Mouse (Mus musculus) mouse trophoblast stem cell (cell line): ENCODE results near the gene Tecpr1.

Source experiments
- in situ Hi-C, 2 experiments: fragments of 300-500 bp; cut with MseI, MboI; formaldehyde crosslinking; loops; 2 replicates in 1 of 2; 3 replicates in 1 of 2; pipeline ENCODE4 v1.15.1; 2025

The Tecpr1 gene

GRCm38 (mm10) chr5:144181249-144181648, 42.2 kb downstream of the Tecpr1 start:
- in situ Hi-C loops = no loop called here

DNA sequence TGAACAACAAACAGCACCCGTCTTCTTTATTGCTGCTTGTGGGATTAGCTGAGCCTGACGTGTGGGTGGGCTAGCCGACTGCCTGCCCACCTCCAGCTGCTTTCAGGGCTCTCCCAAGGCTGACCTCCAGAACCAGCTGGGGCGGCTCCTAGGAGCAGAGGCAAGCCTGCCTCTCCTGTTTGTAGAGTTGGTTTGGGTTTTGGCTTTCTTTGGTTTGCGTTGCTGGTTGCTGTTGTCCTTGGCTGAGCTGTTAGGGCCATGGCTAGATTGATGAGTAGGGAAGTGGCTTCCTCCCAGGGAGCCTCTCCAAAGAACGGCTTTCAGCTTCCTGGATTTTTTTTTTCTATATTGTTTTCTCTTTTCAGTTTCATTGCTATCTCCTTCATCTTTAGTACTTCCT, 45.2 kb downstream of the Tecpr1 start:
- in situ Hi-C loops = no loop called here

DNA sequence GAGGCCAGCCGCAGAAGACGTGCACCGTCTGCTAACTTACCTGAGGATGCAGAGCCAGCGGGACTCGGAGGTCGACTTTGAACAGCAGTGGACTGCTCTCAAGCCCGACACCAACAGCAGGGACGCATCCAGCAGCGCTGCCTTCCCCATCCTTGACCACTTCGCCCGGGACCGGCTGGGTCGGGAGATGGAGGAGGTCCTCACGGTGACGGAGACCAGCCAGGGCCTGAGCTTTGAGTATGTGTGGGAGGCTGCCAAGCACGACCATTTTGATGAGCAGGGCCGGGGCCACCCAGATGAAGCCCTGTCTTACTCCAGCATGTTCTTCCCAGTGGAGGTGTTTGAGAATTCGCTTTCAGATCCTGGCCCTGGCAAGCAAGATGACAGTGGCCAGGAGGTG, 49.8 kb downstream of the Tecpr1 start:
- in situ Hi-C loops = loop anchor here in 1 of 2 experiments (25.0 kb wide), 1 partner anchor 136 kb away; the partner anchor contains the start of gene Ocm

- in situ Hi-C loops = loop anchor here in 1 of 2 experiments (25.0 kb wide), 1 partner anchor 132 kb away; the partner anchor contains the start of gene Ocm
These were observed 54.0 kb downstream of the Tecpr1 start for GRCm38 (mm10) chr5:144169275-144169975.

- in situ Hi-C loops = loop anchor here in 1 of 2 experiments (25.0 kb wide), 1 partner anchor 128 kb away; the partner anchor contains the start of gene Ocm
These were observed 57.7 kb downstream of the Tecpr1 start for GRCm38 (mm10) chr5:144165756-144166155.

- in situ Hi-C loops = loop anchor here in 1 of 2 experiments (25.0 kb wide), 1 partner anchor 126 kb away; the partner anchor contains the start of gene Ocm
These were observed 60.5 kb downstream of the Tecpr1 start for GRCm38 (mm10) chr5:144162813-144163517.

- in situ Hi-C loops = loop anchor here in 1 of 2 experiments (25.0 kb wide), 1 partner anchor 125 kb away; the partner anchor contains the start of gene Ocm
These were observed 61.2 kb downstream of the Tecpr1 start for GRCm38 (mm10) chr5:144162080-144162812.

DNA sequence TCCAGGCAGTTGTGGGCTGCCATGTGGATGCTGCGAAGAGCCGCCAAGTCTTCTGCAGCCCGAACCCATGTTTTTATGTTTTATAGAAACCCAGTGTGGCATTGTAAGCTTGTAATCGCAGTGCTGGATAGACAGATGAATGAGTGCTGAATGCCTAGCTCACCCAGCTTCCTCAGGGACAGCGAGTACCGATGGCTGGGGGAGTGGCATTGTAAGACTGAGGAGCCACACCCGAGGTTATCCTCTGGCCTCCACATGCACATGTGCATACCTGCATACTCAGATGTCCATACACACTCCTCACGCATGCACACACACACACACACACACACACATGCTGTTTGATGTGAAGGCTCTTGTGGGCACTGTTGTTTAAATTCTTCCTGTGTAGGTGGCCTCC, 64.3 kb downstream of the Tecpr1 start:
- in situ Hi-C loops = loop anchor here (10.0 to 25.0 kb wide), 2 partner anchors 114 to 122 kb away; partner anchors contain the start of gene Ocm (in 1 of the 2)

DNA sequence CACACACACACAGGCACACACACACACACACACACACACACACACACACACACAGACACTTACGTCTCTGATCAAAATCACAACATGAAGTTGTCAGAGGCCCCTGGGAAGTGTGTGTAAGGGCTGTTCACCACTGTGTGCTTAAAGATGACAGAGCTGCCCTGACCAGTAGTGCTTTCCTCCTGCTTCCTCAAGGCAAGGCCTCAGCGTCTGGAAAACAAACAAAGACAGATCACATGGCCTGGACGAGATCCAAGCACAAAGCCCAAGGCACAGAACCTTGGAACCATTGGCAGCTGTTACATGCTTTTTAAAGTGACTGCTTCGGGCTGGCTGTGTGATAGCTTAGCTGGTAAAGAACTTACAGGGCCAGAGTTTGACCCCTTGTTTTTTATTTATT, 64.8 kb downstream of the Tecpr1 start:
- in situ Hi-C loops = loop anchor here (10.0 to 25.0 kb wide), 2 partner anchors 114 to 121 kb away; partner anchors contain the start of gene Ocm (in 1 of the 2)

DNA sequence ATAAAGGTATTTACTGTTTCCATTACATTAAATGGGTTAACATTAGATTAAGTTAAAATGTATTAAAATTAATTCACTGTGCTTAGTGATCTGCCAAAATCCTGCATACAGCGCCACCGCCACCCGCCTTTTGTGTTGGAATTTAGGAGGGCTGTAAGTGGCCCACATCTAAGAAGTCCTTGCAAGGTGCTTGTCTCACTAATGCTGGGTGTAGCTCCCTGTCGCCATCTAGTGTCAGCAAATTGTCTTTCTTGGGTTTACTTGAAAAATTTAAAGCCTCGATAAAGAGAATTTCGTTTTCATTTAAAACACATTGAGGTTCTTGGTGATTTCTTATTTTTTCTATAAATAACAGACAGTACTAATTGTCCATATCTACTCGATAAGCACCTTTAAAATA, 68.9 kb downstream of the Tecpr1 start:
- in situ Hi-C loops = loop anchor here (10.0 to 25.0 kb wide), 2 partner anchors 110 to 117 kb away; partner anchors contain the start of gene Ocm (in 1 of the 2)

DNA sequence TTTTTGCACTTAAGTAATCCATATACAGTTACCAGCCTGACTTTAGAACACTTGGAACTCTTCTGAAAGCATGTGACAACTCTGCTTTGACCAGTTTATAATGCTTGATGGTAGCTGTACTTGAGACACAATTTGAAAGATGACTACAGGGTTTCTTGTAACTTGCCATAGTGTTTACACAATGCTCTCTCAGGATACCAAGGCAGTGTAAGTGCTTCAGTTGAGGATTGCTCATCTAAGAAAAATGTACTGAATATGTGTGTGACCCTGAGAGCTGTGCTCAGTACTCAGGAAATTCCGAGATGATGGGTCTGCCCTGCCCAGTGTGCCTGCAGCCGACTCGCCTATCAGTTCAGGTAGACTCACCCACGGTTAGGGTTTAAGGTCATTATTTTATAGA, 72.1 kb downstream of the Tecpr1 start:
- in situ Hi-C loops = loop anchor here (10.0 to 25.0 kb wide), 2 partner anchors 106 to 114 kb away; partner anchors contain the start of gene Ocm (in 1 of the 2)

- in situ Hi-C loops = no loop called here
These were observed 73.9 kb downstream of the Tecpr1 start for GRCm38 (mm10) chr5:144149530-144149929.

DNA sequence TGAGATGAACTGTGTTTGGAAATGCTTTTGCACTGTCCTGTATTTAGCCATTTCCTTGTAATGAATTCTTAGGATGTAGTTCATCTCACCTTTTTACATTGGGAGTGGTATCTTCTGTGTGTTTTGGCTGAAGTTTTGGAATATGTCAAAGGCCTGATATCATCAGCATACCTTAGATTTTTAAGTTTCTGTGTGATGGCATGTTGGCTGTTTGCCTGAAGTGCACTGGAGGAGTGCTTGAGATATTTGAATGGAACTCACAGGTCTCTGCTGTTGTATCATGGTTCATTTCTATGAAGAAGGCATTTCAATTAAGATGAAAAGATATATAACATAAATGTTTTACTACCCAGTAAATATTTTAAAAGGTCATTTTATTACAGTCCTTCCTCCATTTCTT, 76.5 kb downstream of the Tecpr1 start:
- in situ Hi-C loops = no loop called here
